Mouse (Mus musculus) spleen, adult 2 months (tissue): ENCODE data around the gene Lcp2.

Experiments used
- CTCF ChIP-seq: fragments of 200-500 bp; IDR thresholded peaks from 2 replicates; pipeline ENCODE4 v1.5.1; 2011; ENCODE audit warnings: mild to moderate bottlenecking, inconsistent platforms; ENCODE audit not compliant: insufficient read depth, insufficient read length, insufficient replicate concordance; ENCODE audit errors: extremely low read depth
- POLR2A ChIP-seq: fragments of 200-500 bp; IDR thresholded peaks from 2 replicates; pipeline ENCODE4 v1.6.1; 2011; ENCODE audit warnings: low read depth, low read length, inconsistent platforms

GRCm38 (mm10) chr11:34001938-34002592 lies 44.7 kb upstream of the Lcp2 start:
- TF ChIP-seq POLR2A (no peak), CTCF (peak; percentile 67; the same call in 1 of the 2 replicates)
